Mouse (Mus musculus): ENCODE measurements around the gene Gm21818. TPM values are rescaled to one million over a fixed set of nuclear protein-coding genes. Genes with fewer than 3 reads are reported as not detected.

Gm21818 gene
- polyA plus RNA-seq (2012; rRNA removed) = not detected in 2 replicates

DNA sequence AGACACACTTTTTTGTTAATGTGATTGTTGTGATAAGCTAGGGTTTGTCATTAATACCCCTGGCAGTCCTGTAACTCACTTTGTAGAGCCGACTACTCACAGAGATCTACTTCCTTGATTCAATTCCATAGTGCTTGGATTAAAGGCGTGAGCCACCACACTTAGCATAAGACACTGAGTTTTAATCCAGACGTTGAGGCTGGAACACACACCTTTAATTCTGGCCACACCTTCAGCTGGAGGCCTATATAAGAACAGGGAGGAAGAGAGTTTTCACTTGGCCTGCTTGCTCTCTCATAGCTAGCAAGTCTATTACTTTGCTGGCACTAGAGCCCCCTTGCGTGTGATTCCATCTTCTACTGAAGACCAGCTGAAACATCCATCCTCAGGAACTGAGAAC, at the start of gene Gm21818:
Gene Gm21818 (plus strand): TSS at position 301 of the 400 bp plus-strand sequence.

GRCm38 (mm10) chr13:120139946-120140345, 32.3 kb upstream of the Gm21818 start, which contains the start of gene Gm20767:
TSS of gene Gm20767 (plus strand) at chr13:120140246.

GRCm38 (mm10) chr13:120215847-120216246, 43.6 kb downstream of the Gm21818 start, which contains the start of gene Gm21762:
TSS of gene Gm21762 (minus strand) at chr13:120215947.

Other genes starting within 250 kb of the Gm21818 start
- gene Gm21761, start 243.2 kb upstream of the Gm21818 start, polyA plus RNA-seq (2012; rRNA removed) = not detected in 2 replicates
- gene B020031M17Rik, start 221.6 kb upstream of the Gm21818 start, polyA plus RNA-seq (2012; rRNA removed) = not detected in 2 replicates
- not detected in 2 replicates for gene Gm36079, start 145.4 kb upstream of the Gm21818 start, polyA plus RNA-seq (2012; rRNA removed)
- 0.60 and 0.71 TPM in 2 replicates for gene Gm21188, start 120.2 kb upstream of the Gm21818 start, polyA plus RNA-seq (2012; rRNA removed)
- not detected in 2 replicates for gene Gm20767, start 32.2 kb upstream of the Gm21818 start, polyA plus RNA-seq (2012; rRNA removed)
- 0.21 and 0.26 TPM in 2 replicates for gene Gm21762, start 43.5 kb downstream of the Gm21818 start, polyA plus RNA-seq (2012; rRNA removed)
- gene Gm21731, start 66.7 kb downstream of the Gm21818 start, polyA plus RNA-seq (2012; rRNA removed) = not detected in 2 replicates
- not detected in 2 replicates for gene AF067061, start 90.7 kb downstream of the Gm21818 start, polyA plus RNA-seq (2012; rRNA removed)
- not detected in 2 replicates for gene BC147527, start 128.0 kb downstream of the Gm21818 start, polyA plus RNA-seq (2012; rRNA removed)
- gene Tcstv3, start 144.4 kb downstream of the Gm21818 start, polyA plus RNA-seq (2012; rRNA removed) = not detected in 2 replicates

Data from ovary, adult 2 months (tissue).